Mouse (Mus musculus) frontal cortex, postnatal 14 days (tissue): Measurements from ENCODE around the gene Tepp.

ENCODE experiments used
- DNase-seq, 2 experiments: peaks; one replicate each; pipeline ENCODE4 v3.0.0; 2022; ENCODE audit warnings: low spot score in 2 of 2

Tepp gene

DNA sequence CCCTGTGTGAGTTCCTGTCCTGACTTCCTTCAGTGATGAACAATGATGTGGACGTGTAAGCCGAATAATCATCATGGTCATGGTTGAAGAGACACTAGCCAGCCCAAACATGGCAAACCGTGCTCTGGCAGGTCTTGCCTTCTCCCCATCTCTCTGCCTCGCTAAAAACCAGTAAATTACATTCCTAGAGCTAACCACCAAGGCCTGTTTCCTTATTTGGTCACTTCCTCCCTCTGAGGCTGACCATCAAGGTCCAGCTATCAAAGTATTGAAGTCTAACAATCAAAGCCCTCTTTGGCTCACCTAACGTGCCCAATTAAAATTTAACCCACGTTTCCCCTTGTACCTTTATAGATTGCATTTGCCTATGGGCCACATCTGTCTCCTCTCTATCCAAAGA lies 51.9 kb downstream of the Tepp start:
- DNase-seq, result no peak

DNA sequence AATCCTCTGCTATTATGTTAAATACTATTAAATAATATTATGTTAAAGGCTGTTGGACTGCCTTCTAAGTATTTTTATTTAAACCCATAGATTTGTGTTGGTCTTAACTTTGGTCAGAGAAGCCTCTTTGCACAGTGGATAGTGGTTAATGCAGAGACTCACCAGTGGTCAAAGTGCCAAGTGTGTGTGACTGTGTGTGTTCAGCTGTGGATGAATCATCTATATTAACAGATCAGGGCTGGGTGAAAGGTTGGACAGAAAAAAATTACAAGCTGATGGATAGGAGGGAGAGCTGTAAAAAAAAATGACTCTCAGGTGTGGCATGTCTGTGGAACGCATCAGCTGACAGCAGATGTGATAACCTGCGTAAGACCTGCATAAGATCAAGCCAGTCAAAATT lies 53.5 kb downstream of the Tepp start:
- no peak for DNase-seq

GRCm38 (mm10) chr8:95369581-95370326 lies 59.4 kb downstream of the Tepp start:
- no peak for DNase-seq

GRCm38 (mm10) chr8:95373389-95374002 lies 63.1 kb downstream of the Tepp start:
- DNase-seq, result no peak

- no peak for DNase-seq
Measured at GRCm38 (mm10) chr8:95374429-95374828, 64.1 kb downstream of the Tepp start.

DNA sequence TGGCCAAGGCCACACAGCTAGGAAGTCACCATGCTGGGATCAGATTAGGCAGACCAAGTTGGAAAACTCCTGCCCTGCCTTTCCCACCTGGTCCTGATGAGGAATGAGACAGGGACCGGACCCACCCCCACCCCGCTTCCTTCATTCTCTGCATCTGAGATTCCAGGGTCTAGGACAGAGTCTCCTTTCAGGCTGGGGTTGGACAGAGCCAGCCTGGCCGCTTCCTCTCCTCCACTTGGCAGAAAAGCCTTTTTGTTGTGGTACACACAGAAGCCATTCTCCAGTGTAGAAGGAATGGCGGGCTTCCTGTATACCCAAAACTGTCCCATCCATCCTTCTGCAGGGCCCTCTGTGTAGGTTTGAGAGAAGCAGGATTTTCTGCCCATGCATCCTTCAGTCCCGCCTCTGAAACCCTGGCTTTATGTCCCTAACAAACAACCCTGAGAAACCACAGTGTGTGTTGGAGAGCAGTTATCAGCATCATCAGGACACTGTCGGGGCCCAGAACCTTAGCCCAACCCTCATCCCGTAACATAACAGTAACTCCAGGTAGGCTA lies 65.1 kb downstream of the Tepp start:
- no peak for DNase-seq
